Mouse (Mus musculus) CD4-positive, CD25-positive, alpha-beta regulatory T cell, adult 4 months (primary cell): ENCODE results near the gene Mmp25. TPM values are rescaled to one million over a fixed set of nuclear protein-coding genes. Genes with fewer than 3 reads are reported as not detected.
A peak's percentile ranks its signal among the peaks of the same experiment; 100 is the strongest.

ENCODE experiments used
- ATAC-seq: one replicate; pipeline ENCODE4 v1.8.0; 2017
- polyA plus RNA-seq, 2 experiments: library from polyadenylated mRNA; unstranded; fragments of 100-300 nt; shearing (Covaris generic); gene quantifications; one replicate each; pipeline ENCODE4 v1.2.1; 2017

Gene Mmp25
- polyA plus RNA-seq, 2 experiments from 2014 or later = 0.42 to 1.6 TPM

DNA sequence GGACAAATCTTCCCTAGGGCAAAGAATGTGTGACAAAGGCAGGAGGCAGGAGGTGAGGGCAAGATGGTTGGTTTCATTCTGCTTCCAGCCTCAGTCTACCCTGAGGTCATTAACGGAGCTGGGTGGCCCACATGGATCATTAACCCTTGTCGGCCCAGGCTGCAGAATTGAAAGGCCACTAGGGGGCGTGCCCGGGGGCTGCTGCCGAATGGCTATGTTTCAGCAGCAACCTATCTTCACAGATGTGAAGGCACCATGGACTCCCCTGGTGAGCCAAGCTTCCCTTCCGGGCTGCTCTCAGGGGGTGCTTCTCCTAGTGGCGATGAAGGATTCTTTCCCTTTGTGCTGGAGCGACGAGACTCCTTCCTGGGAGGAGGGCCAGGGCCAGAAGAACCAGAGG, 16.4 kb upstream of the Mmp25 start:
- ATAC-seq = no peak

DNA sequence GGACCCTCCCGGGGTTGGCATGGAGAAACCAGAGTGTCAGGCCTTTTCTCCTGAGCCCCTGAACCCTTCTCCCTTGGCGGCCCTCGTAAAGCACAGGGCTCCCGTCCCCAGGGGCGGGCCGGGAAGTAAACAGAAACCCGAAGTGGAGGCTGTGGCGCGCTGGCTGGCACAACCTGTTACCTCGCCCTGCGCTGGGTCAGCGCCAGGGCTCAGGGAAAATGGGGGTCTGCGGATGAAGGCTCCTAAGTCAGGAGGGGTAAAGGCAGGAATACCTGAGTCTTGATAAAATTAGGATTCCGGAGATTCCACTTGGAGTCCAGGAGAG, 15.8 kb upstream of the Mmp25 start:
- no peak for ATAC-seq

DNA sequence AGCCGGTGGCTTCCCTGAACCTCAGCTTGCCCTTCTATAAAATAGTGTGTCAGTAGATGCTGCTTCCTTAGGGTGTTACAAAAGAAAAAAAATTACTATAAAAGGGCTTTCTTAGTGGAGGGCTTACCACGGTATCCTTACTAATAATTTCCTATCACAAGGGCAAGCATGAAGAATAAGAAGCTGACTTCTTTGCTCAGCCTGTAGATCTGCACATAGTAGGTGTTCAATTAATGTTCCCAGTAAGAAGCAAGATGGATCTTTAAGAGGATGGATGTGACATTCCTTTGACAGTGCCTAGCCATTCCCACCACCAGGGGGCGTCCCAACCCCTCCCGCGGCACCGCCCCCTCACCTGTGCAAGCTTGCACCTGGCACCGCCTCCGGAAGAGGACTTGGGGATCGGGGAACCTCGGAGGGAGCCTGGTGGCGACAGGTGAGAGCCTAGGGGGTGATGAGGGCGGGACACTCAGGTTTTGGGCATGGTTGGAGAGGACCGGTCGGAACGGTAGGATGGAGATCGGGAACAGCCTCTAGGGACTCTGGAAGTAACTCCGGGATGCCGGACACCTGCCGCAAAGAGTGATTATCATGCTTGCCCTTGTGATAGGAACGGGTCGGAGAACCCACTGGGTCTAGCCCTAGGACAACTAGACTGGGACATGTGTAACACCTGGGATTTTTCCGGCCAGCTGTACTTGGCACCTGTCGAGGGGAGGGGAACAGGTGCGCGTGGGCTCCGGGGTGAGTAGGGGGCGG, 15.2 kb upstream of the Mmp25 start, which contains the start of gene Bicdl2:
Gene Bicdl2, plus strand, starts transcription at position 390 of the 759 bp plus-strand sequence.
- ATAC-seq = peak; percentile 57

DNA sequence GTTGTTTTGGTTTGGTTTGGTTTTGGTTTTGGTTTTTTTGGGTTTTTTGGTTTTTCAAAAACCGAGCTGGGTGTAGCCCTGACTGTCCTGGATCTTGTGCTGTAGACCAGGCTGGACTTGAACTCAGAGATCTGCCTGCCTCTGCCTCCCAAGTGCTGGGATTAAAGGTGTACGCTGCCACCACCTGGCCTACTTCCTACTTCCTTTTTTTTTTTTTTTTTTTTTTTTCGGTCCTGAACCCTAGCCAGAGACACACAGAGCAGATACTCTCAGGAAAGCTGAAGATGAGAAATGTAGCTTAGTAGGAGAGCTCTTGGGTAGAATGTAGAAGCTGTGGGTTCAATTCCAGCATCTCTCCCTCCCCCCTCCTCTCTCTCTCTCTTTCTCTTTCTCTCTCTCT, 13.4 kb upstream of the Mmp25 start:
- no peak for ATAC-seq

DNA sequence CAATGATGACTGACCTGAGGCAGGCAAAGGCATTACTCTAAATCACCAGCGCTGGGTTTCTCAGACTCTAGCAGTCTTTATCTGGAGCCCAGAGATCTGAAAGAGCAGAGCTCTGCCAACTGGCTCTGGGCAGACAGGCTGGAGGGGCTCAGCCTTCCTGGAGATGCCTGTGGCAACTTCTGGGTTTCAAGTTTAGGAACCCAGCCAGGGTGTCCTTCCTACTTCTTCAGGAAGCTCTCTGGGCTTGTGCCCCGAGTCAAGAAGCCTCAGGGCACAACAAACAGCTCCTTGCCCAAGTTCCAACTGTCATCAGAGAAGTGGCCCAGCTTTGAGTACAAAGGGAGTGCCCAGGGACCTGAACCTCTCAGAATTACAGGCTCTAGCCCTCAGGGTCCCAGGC, 9.3 kb upstream of the Mmp25 start:
- no peak for ATAC-seq

DNA sequence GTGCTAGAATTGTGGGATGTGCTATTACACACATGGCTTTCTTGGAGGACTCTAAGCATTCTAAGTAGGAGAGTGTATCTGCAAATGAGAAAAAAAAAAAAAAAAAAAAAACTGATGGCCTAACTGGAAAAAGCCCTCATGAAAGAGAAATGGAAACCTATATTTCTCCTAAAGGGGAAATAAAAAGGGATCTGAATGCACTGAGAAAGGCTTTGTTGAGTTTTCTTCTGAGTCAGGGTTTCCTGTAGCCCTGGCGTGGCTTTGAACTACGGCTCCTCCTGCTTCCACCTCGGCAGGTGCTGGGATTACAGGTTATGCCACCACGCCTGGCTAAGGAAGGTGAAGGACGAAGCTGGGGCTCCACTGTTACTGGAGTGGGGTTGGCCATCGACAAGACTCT, 8.9 kb upstream of the Mmp25 start:
- ATAC-seq = no peak

DNA sequence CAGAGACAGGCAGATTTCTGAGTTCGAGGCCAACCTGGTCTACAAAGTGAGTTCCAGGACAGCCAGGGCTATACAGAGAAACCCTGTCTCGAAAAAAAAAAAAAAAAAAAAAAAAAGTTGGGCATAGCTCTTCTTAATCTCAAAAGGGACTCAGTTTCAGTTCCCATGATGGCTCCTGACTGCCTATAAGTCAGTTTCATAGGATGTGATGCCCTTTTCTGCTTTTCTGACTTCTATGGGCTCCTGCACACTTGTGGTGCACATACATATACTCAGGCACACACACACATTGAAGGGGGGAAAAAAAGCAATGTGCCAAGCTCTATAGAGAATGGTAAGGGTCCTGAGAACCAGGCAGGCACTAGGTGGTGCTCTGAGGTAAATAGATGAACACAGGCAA, 8.2 kb upstream of the Mmp25 start:
- no peak for ATAC-seq

DNA sequence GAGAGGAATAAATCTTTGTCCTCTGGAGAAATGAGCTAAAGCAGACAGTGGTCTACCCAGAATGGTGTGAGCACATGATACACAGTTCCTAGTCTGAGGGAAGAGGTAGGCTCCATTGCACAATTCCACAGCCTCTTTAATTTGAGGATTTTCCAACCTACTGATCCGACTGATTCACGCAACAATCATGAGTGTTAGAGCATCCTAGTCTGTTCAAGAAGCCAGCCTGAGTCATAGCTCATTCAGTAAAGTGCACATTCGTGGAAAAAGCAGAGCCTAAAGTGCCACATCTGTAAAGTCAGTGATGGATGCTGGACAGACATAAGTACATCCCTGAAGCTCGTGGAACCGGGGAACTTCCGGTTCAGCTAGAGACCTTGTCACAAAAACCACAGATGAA, 6.3 kb upstream of the Mmp25 start:
- ATAC-seq = no peak

DNA sequence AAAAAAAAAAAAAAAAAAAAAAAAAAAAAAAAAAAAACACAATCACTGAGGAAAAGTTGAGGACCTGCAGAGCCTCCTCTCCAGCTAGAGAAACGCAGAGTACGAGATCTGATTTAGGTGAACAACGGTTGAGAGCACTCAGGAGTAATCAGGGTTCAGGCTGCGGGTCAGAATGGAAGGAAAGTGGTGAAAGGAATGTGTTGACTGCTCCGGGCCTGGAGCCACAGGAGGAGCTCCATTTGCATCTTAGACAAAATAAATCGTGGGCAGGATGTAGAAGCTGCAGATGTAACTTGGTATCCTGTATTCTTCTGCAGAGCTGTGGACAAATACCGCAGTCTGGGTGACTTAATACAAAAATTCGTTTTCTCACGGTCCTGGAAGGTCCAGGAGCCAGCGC, 817 bp upstream of the Mmp25 start:
- ATAC-seq = no peak

DNA sequence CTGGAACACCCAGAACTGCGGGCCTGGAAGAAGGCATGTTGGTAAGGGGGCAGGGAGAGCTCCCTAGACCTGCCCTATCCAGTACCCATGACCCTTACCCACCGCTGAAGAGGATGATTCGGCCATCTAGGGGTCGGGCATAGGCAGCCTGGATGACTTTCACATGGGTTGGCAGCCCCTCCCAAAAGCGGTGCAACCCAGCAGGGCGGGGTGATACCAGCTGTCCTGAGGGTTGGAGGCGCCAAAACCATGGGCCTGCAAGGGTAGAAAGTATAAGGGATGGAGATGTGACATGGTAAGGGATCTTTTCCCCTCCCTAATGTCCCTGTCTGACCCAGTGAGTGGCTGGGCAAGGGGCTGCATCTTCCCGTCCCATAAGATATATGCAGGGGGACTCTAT, 13.8 kb downstream of the Mmp25 start:
- no peak for ATAC-seq

DNA sequence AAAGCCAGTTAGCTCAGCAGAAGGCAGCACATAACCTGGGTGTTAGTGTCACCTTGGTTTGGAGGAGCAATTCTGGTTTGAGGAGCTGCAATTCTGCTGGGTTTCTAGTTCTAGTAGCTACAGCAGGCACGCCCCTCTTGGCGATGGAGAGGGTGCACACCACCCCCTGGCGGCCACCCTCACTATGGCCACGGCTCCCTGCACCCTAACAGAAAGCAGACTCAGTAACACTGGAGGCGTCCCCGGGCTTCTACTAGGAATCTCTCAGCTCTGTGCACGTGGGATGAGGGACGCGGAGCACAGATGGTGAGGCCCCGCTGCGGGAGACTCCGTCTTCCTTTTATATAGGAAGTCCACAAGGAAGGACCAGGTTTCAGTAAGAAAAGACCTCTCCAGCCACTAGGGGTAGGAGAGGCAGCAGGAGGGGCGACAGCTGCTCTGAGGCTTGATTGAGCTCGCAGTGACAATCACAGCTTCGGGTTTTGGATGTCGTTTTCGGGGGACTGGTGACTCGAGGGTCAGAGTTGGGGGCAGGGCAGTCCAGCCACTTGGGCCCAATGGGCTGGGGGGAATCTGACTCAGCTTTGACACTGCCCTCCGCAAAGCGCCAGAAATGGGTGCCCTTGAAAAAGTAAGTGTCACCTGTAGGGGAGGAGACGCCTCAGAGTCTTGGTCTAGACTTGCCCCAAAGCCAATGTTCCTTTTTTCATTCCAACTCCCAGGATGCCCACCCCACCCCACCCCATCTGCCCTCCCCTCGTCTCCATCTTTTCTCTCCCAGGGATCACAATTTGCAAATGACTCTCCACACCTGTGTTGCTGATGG, 14.7 kb downstream of the Mmp25 start:
- peak; percentile 100 for ATAC-seq

DNA sequence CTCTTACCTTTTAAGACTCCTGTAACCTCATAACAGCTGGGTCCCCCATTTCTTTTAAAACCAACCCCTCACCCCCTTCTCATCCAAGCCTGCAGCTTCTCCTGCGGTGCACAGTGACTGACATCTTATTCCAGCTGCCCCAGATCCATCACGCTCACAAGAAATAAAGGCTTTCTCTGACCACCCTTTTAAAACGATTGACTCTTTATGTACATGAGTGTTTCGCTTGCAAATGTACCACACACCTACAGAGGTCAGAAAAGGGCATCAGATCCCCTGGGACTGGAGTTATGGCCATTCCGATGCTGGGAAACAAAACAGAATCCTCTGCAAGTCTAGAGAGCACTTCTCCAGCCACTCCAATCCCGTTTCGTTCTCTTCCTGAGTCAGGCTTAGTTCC, 17.3 kb downstream of the Mmp25 start:
- no peak for ATAC-seq

DNA sequence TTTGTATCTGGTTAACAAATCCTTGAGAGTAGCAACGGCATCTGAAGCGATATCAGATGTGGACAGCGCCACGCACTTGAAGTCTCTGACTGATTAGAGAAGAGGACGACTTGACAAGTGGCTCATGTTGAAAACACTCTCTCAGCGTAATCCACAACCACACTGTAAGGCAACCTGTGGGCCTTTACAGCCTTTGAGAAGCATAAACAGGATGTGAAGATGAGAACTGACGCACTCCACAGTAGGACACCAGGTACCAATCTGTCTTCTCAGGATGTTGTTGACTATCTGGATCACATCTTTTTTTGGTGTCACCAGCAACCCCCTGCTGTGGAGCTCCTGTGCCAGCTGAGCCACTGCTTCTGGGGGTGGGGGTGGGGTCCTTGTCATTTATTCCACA, 24.7 kb downstream of the Mmp25 start:
- ATAC-seq = peak; percentile 93

DNA sequence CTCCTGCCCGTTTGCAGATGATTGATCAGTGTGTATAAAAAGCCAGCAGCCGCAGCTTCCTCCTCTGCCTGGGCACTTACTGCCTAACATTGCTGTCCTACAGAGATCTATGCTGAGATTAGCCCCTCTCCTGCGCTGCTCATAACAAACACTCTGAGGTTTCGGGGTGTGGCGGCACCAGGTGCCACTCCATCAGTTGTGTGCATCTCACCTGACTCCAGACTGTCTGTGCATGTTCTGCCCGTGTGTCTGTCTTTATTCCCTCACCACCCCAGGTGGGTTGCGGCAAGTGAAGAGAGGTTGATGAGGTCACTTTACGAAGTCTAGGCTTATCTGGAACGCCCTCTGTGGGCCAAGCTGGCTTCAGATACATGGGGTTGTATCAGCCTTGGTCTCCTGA, 28.0 kb downstream of the Mmp25 start:
- peak; percentile 64 for ATAC-seq

DNA sequence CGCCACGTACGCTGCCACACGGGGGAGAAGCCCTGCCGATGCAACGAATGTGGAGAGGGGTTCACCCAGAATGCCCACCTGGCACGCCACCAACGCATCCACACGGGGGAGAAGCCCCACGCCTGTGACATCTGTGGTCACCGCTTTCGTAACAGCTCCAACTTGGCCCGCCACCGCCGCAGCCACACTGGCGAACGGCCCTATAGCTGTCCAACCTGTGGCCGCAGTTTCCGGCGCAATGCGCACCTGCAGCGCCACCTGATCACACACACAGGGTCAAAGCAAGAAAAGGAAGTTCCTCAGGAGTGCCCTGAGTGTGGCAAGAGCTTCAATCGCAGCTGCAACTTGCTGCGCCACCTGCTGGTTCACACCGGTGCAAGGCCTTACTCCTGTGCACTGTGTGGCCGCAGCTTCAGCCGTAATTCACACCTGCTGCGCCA, 34.7 kb downstream of the Mmp25 start:
- peak; percentile 94 for ATAC-seq

DNA sequence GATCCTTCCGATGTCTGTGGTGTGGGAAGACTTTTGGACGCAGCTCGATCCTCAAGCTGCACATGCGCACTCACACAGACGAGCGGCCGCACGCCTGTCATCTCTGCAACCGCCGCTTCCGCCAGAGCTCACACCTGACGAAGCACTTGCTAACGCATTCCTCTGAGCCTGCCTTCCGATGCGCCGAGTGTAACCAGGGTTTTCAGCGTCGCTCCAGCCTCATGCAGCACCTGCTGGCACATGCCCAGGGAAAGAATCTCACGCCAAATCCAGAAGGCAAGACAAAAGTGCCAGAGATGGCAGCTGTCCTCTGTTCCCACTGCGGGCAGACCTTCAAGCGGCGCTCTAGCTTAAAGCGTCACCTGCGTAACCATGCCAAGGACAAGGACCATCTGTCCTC, 35.5 kb downstream of the Mmp25 start:
- ATAC-seq = no peak

DNA sequence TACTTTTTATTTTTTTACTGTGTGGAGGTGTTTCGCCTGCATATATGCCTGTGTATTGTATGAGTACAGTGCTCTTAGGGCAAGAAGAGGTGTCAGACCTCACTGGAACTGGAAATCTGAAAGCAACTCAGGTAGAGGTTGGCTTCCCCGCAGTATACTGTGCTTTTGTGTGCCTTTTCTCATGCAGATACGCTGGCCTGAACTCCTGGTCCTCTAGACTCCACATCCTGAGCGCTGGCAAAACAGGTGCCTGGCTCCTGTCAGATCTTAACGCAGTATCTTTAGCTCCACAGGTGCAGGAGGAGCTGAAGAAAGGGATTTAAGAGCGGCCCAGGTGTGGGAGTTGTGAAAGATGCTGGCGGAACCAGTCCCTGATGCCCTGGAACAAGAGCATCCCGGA, 39.9 kb downstream of the Mmp25 start:
- no peak for ATAC-seq

DNA sequence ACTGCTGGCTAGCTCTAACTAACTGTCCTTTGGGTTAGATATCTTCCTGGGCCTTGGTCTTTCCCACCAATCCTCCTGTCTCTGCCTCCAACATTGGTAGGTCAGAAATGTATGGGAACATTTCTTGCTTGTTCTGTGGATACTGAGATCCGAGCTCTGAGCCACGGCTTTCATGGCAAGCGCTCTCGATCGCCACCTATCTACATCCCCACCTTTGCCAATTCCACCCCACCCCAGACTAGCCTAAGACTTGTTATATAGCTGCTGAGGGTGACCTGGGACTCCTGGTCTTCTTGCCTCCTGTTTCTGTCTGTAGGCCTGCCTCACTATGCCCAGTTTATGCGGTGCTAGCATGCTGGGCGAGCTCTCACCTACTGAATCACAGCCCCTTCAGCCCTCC, 40.7 kb downstream of the Mmp25 start:
- ATAC-seq = no peak

DNA sequence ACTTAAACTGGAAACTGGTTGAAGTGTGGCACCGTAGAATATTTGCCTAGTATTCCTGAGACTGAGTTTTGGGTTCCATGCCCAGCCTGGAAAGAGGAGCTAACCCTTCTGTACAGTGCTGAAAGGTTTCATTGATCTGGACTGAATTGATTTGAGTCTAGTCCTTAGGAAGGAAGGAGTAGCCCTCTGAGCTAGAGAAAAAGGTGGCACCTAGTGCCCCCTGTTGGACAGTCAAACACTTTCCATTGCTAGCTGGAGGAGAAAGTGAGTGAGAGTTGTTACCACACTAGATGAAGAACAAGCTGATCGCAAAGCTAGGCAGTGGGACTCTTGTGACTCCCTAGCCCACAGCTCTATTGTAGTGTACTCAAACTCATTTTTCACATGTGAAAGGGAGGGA, 41.5 kb downstream of the Mmp25 start:
- no peak for ATAC-seq

DNA sequence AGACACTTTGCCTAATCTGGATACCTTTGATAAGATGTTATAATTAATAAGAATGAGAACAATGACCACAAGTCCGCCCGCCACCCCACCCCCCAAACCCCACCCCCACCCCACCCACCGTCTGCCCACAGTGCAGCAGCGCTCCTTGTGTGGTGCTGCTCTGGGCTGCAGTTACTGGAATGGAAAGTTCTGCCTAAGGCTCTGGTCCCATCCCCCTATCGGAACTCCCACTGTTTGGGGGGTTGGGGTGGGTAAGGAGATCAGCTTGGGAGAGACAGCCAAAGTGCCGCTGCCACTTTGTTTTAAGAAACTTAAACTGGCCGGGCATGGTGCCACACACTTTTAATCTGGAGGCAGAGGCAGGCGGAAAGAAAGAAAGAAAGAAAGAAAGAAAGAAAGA, 42.0 kb downstream of the Mmp25 start:
- no peak for ATAC-seq

DNA sequence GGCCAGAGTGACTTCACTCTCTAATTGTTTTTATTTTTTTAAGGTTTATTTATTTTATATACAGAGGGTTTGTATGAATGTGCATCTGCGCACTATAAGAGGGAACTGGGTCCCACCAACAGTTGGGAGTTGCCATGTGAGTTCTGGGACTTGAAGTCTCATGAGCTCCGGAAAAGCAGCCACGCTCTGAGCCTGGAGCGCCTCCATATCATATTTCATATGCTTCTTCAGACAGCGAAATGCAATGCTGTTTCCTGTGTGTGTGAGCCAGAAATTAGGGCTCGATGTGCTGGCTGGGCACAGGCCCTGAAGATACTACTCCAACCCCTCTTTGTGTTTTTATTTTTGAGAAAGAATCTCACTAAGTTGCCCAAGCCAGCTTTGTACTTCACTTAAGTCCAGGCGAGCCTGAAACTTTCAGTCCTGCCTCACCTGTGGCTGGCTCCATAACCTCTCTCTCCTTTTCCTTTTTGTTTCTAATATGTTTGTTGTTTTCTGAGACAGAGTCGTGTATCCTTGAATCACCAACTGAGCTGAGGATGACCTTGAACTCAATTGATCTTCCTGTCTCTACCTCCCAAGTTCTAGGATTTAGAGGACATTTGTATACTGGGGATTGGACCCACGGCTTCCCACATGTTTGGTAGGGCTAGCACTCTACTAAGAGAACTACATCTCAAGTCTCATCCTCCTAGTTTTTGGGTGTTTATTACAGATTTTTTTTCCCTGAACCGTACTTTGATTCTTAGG, 43.1 kb downstream of the Mmp25 start:
- no peak for ATAC-seq

DNA sequence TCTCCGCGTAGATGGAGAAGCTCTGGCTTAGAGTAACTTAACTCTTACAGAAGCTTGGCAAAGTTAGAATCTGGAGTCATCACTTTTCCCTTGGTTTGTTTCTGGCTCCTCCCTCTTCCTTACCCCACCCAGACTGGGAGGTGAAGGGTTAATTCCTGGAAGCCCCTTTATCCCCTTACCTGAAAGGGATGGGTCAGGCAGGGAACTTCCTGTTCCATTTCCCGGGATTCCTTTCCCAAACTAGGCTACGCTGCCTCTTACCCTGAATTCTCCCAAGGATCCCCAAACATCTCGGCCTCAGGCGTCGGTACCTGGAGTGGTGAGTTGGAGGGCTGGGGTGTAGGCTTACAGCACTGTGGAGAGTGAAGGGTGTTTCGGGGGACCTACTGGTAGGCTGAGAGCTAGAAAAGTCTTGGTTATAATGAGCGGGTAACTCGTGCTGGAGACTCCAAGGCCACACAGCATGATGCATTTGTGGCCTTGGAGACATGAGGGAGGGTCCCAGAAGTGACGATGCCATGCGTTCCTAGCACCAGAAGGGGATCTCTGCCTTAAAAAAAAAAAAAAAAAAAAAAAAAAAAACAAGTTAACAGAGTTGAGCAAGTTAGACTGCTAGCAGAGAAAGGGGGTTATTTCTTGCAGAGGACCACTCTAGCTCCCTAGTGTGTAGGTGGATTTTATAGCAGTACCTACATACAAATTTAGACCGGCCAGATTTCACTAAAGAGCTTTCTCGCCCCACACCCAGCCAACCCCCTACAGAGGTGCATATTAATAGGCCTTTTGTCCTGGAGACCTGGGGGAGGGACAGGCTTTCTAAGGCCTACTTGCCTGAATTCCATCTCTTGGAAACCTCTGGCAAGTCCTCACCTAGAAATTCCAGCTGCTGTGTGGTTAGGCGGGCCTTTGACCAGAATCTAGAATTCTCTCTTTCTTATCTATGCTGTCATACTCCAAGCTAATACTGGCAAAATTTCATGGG, 44.1 kb downstream of the Mmp25 start, which contains the start of gene Zscan10:
Gene Zscan10, plus strand, starts transcription at position 216 of the 982 bp plus-strand sequence.
- ATAC-seq = no peak
